Mouse (Mus musculus): Measurements from ENCODE around the gene Psen1. TPM values are rescaled to one million over a fixed set of nuclear protein-coding genes. Genes with fewer than 3 reads are reported as not detected.
A peak's percentile ranks its signal among the peaks of the same experiment; 100 is the strongest.

Psen1 gene
- polyA plus RNA-seq, 1 experiment from 2014 or later = 61.3 TPM

- peaks cover 14% of the 10 kb centered on the region for H3K4me1 ChIP-seq (ENCODE audit: insufficient read depth)
- peak; percentile 94 for DNase-seq
- 5% methylated on average over 25 of the region's 25 CpGs for WGBS
- no peak overlapping the region for H3K9ac ChIP-seq
- H3K4me2 ChIP-seq = peak overlapping the region; percentile 55
- no peaks in the 10 kb centered on the region for H3K27me3 ChIP-seq (ENCODE audit: insufficient read depth, low read length)
- H3K9me3 ChIP-seq (ENCODE audit: low read depth, low read length) = no peaks in the 10 kb centered on the region
- H3K36me3 ChIP-seq (ENCODE audit: insufficient read depth) = no peaks in the 10 kb centered on the region
- H3K4me3 ChIP-seq (ENCODE audit: low read depth, low read length) = peak overlapping the region; percentile 4; the same call in 1 of the 2 replicates
- TF ChIP-seq CTCF (IDR thresholded peaks at IDR 0.05; ENCODE audit: low read depth) = peak; percentile 89
- no peak overlapping the region for H3K27ac ChIP-seq (ENCODE audit: low read depth)
- peak; percentile 72 for ATAC-seq (ENCODE audit: insufficient read depth)
Measured at GRCm38 (mm10) chr12:83770418-83771256, 82.7 kb downstream of the Psen1 start.

- no peak overlapping the region for H3K4me2 ChIP-seq
- no peaks in the 10 kb centered on the region for H3K36me3 ChIP-seq (ENCODE audit: insufficient read depth)
- H3K9ac ChIP-seq = no peak overlapping the region
- H3K9me3 ChIP-seq (ENCODE audit: low read depth, low read length) = no peaks in the 10 kb centered on the region
- no peak for TF ChIP-seq CTCF (IDR thresholded peaks at IDR 0.05; ENCODE audit: low read depth)
- peaks cover 1% of the 10 kb centered on the region for H3K4me1 ChIP-seq (ENCODE audit: insufficient read depth)
- H3K4me3 ChIP-seq (ENCODE audit: low read depth, low read length) = no peak overlapping the region
- DNase-seq = no peak
- H3K27ac ChIP-seq (ENCODE audit: low read depth) = no peak overlapping the region
- 73% methylated on average over 12 of the region's 12 CpGs for WGBS
- ATAC-seq (ENCODE audit: insufficient read depth) = no peak
- no peaks in the 10 kb centered on the region for H3K27me3 ChIP-seq (ENCODE audit: insufficient read depth, low read length)
Measured at GRCm38 (mm10) chr12:83775621-83776020, 87.7 kb downstream of the Psen1 start.

- no peak overlapping the region for H3K9ac ChIP-seq
- WGBS = 85% methylated on average over 7 of the region's 7 CpGs
- TF ChIP-seq CTCF (IDR thresholded peaks at IDR 0.05; ENCODE audit: low read depth) = no peak
- no peaks in the 10 kb centered on the region for H3K4me1 ChIP-seq (ENCODE audit: insufficient read depth)
- ATAC-seq (ENCODE audit: insufficient read depth) (no peak), DNase-seq (no peak)
- no peak overlapping the region for H3K27ac ChIP-seq (ENCODE audit: low read depth)
- H3K4me2 ChIP-seq = no peak overlapping the region
- no peaks in the 10 kb centered on the region for H3K9me3 ChIP-seq (ENCODE audit: low read depth, low read length)
- no peaks in the 10 kb centered on the region for H3K27me3 ChIP-seq (ENCODE audit: insufficient read depth, low read length)
- no peak overlapping the region for H3K4me3 ChIP-seq (ENCODE audit: low read depth, low read length)
- H3K36me3 ChIP-seq (ENCODE audit: insufficient read depth) = no peaks in the 10 kb centered on the region
Measured at GRCm38 (mm10) chr12:83776766-83777165, 88.8 kb downstream of the Psen1 start.

- ATAC-seq (ENCODE audit: insufficient read depth) (no peak), DNase-seq (no peak)
- no peaks in the 10 kb centered on the region for H3K9me3 ChIP-seq (ENCODE audit: low read depth, low read length)
- TF ChIP-seq CTCF (IDR thresholded peaks at IDR 0.05; ENCODE audit: low read depth) = no peak
- H3K36me3 ChIP-seq (ENCODE audit: insufficient read depth) = no peaks in the 10 kb centered on the region
- no peak overlapping the region for H3K27ac ChIP-seq (ENCODE audit: low read depth)
- H3K4me1 ChIP-seq (ENCODE audit: insufficient read depth) = no peaks in the 10 kb centered on the region
- no peak overlapping the region for H3K9ac ChIP-seq
- H3K27me3 ChIP-seq (ENCODE audit: insufficient read depth, low read length) = no peaks in the 10 kb centered on the region
- no peak overlapping the region for H3K4me3 ChIP-seq (ENCODE audit: low read depth, low read length)
- WGBS = 84% methylated on average over 3 of the region's 3 CpGs
- H3K4me2 ChIP-seq = no peak overlapping the region
Measured at GRCm38 (mm10) chr12:83780181-83780580, 92.2 kb downstream of the Psen1 start.

GRCm38 (mm10) chr12:83781204-83781603 is 93.3 kb downstream of the Psen1 start:
- no peak overlapping the region for H3K4me2 ChIP-seq
- H3K9me3 ChIP-seq (ENCODE audit: low read depth, low read length) = no peaks in the 10 kb centered on the region
- WGBS = 58% methylated on average over 7 of the region's 7 CpGs
- H3K4me1 ChIP-seq (ENCODE audit: insufficient read depth) = no peaks in the 10 kb centered on the region
- H3K27me3 ChIP-seq (ENCODE audit: insufficient read depth, low read length) = no peaks in the 10 kb centered on the region
- no peak overlapping the region for H3K27ac ChIP-seq (ENCODE audit: low read depth)
- no peak for TF ChIP-seq CTCF (IDR thresholded peaks at IDR 0.05; ENCODE audit: low read depth)
- H3K36me3 ChIP-seq (ENCODE audit: insufficient read depth) = no peaks in the 10 kb centered on the region
- ATAC-seq (ENCODE audit: insufficient read depth) (no peak), DNase-seq (no peak)
- H3K9ac ChIP-seq = no peak overlapping the region
- no peak overlapping the region for H3K4me3 ChIP-seq (ENCODE audit: low read depth, low read length)

GRCm38 (mm10) chr12:83781640-83782278 is 93.8 kb downstream of the Psen1 start:
- H3K36me3 ChIP-seq (ENCODE audit: insufficient read depth) = no peaks in the 10 kb centered on the region
- no peaks in the 10 kb centered on the region for H3K9me3 ChIP-seq (ENCODE audit: low read depth, low read length)
- TF ChIP-seq CTCF (IDR thresholded peaks at IDR 0.05; ENCODE audit: low read depth) = no peak
- DNase-seq = no peak
- WGBS = 70% methylated on average over 23 of the region's 23 CpGs
- no peak for ATAC-seq (ENCODE audit: insufficient read depth)
- H3K9ac ChIP-seq = no peak overlapping the region
- H3K4me1 ChIP-seq (ENCODE audit: insufficient read depth) = no peaks in the 10 kb centered on the region
- no peak overlapping the region for H3K4me3 ChIP-seq (ENCODE audit: low read depth, low read length)
- H3K27me3 ChIP-seq (ENCODE audit: insufficient read depth, low read length) = no peaks in the 10 kb centered on the region
- H3K27ac ChIP-seq (ENCODE audit: low read depth) = no peak overlapping the region
- H3K4me2 ChIP-seq = no peak overlapping the region

- no peaks in the 10 kb centered on the region for H3K4me1 ChIP-seq (ENCODE audit: insufficient read depth)
- H3K36me3 ChIP-seq (ENCODE audit: insufficient read depth) = no peaks in the 10 kb centered on the region
- TF ChIP-seq CTCF (IDR thresholded peaks at IDR 0.05; ENCODE audit: low read depth) = no peak
- H3K4me2 ChIP-seq = no peak overlapping the region
- H3K4me3 ChIP-seq (ENCODE audit: low read depth, low read length) = no peak overlapping the region
- no peaks in the 10 kb centered on the region for H3K9me3 ChIP-seq (ENCODE audit: low read depth, low read length)
- no peak for DNase-seq
- H3K9ac ChIP-seq = no peak overlapping the region
- 86% methylated on average over 10 of the region's 10 CpGs for WGBS
- no peak for ATAC-seq (ENCODE audit: insufficient read depth)
- no peaks in the 10 kb centered on the region for H3K27me3 ChIP-seq (ENCODE audit: insufficient read depth, low read length)
- no peak overlapping the region for H3K27ac ChIP-seq (ENCODE audit: low read depth)
Measured at GRCm38 (mm10) chr12:83782669-83783068, 94.7 kb downstream of the Psen1 start.

Other genes with a start within 250 kb of the Psen1 start
- 3.1 and 3.9 TPM in 2 replicates for gene Dpf3, start 200.4 kb upstream of the Psen1 start, polyA plus RNA-seq (2014; fragmentation: Nextera tagmentation; extraction: Ambion mirVana)
- 21.3 and 25.1 TPM in 2 replicates for gene Dcaf4, start 167.7 kb upstream of the Psen1 start, polyA plus RNA-seq (2014; fragmentation: Nextera tagmentation; extraction: Ambion mirVana)
- gene Zfyve1, start 90.9 kb upstream of the Psen1 start, polyA plus RNA-seq (2014; fragmentation: Nextera tagmentation; extraction: Ambion mirVana) = 14.7 and 16.6 TPM in 2 replicates
- gene Rbm25, start 56.9 kb upstream of the Psen1 start, polyA plus RNA-seq (2014; fragmentation: Nextera tagmentation; extraction: Ambion mirVana) = 254 and 260 TPM in 2 replicates
- gene Papln, start 75.5 kb downstream of the Psen1 start, polyA plus RNA-seq (2014; fragmentation: Nextera tagmentation; extraction: Ambion mirVana) = 0.67 and 0.73 TPM in 2 replicates
- 36.0 and 38.3 TPM in 2 replicates for gene Numb, start 233.8 kb downstream of the Psen1 start, polyA plus RNA-seq (2014; fragmentation: Nextera tagmentation; extraction: Ambion mirVana)

All from lung, embryonic 14.5 days (tissue).